In the genomic region with DNA sequence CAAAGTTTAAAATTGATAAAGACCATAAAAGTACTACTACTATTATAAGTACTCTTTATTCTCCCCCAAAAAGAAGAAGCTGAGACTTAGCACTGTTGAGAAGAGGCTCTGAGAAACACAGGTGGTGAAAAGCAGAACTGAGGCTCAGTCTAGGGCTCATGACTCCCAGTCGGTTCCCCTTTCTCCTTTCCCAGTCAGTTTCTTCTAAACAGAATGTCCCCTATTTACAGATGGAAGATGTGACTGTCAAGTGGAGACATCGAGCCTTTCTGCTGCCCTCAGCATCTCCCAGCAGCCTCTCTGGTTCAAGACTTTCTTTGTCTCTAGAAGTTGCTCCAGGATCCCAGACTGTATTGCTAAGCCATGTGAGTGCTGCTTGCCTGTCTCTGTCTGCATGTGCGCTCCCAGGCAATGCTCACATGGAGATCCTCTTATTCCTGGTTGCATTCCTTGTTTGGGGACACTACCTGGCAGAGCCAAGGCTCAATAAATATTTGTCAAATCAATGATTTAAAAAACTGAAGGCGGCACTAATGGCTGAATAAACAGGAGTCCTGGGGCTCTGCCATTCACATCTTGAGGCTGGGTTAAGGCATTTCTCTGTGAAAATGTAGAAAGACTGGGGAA, we compare ENCODE assay signal across 14 mouse cellular contexts. TPM values are rescaled to one million over a fixed set of nuclear protein-coding genes. Genes with fewer than 3 reads are reported as not detected.
DNase-seq lines count a peak whose midpoint lies in the region; ATAC-seq and TF ChIP-seq lines count a peak whose summit lies in the region.
"Had no signal": no experiment of that assay in that cellular context is flagged by ENCODE, and none has a peak within 500 bp of the region (broad histone marks: within the 10 kb centered on the region; RNA-seq: fewer than 3 reads in every experiment).

No protein-coding gene starts in this region.

- no peak for TF ChIP-seq CTCF in spleen, adult 2 months (IDR thresholded peaks at IDR 0.05; ENCODE audit: extremely low read depth, insufficient read depth, insufficient read length, insufficient replicate concordance)

- H3K4me2 ChIP-seq in heart, embryonic 11.5 days = no peak overlapping the region
- H3K4me2 ChIP-seq in forebrain, embryonic 13.5 days = no peak overlapping the region
- H3K4me2 ChIP-seq: hindbrain, embryonic 13.5 days; limb, embryonic 12.5 days had no signal

- ATAC-seq in heart, embryonic 11.5 days (replicated peaks; ENCODE audit: insufficient number of reproducible peaks, low FRiP score, low TSS enrichment) = no peak
- no peak for ATAC-seq in forebrain, embryonic 13.5 days
- ATAC-seq: forebrain, embryonic 14.5 days had no signal

- no peak overlapping the region for H3K4me3 ChIP-seq in heart, embryonic 11.5 days (ENCODE audit: low read depth, low read length)
- H3K4me3 ChIP-seq in spleen, adult 2 months (ENCODE audit: extremely low read depth, insufficient read depth, insufficient read length) = no peak overlapping the region
- H3K4me3 ChIP-seq in forebrain, embryonic 13.5 days = no peak overlapping the region
- H3K4me3 ChIP-seq: hindbrain, embryonic 13.5 days; limb, embryonic 12.5 days; megakaryocyte, embryonic 14.5 days had no signal

- TF ChIP-seq POLR2A in spleen, adult 2 months (IDR thresholded peaks at IDR 0.05; ENCODE audit: low read depth, low read length) = no peak

- peak; percentile 41 for DNase-seq in heart, adult 8-10 months (ENCODE audit: low spot score)
- peak; percentile 26 for DNase-seq in lung, postnatal 25 days (ENCODE audit: low spot score)
- DNase-seq in lung, postnatal 10 days = no peak
- DNase-seq in heart, adult 9 months (ENCODE audit: low spot score in 2 of 2) = peak; percentile 28 to 60
- peak; percentile 26 to 73 for DNase-seq in spleen, adult 2 months (ENCODE audit: low read depth in 1 of 2, low spot score in 2 of 2)
- DNase-seq in urinary bladder, adult 2 months (ENCODE audit: low spot score) = no peak
- DNase-seq: cerebellum, postnatal 36 days; kidney, adult 18-20 months had no signal

- 0 out of 2 replicates have a peak, but pooled peaks cover 6% of the 10 kb centered on the region for H3K4me1 ChIP-seq in heart, embryonic 11.5 days (ENCODE audit: control insufficient read depth, insufficient read depth, low read length)
- H3K4me1 ChIP-seq in spleen, adult 2 months (ENCODE audit: control insufficient read depth, insufficient read depth, insufficient read length) = peaks cover 14% of the 10 kb centered on the region; the same call in 1 of the 2 replicates
- no peaks in the 10 kb centered on the region for H3K4me1 ChIP-seq in forebrain, embryonic 13.5 days
- H3K4me1 ChIP-seq: hindbrain, embryonic 13.5 days; limb, embryonic 12.5 days; megakaryocyte, embryonic 14.5 days had no signal

- H3K9ac ChIP-seq in heart, embryonic 11.5 days (ENCODE audit: low read depth, low read length) = no peak overlapping the region
- no peak overlapping the region for H3K9ac ChIP-seq in forebrain, embryonic 13.5 days
- H3K9ac ChIP-seq: hindbrain, embryonic 13.5 days; limb, embryonic 12.5 days had no signal

- no peaks in the 10 kb centered on the region for H3K9me3 ChIP-seq in heart, embryonic 11.5 days (replicated peaks; ENCODE audit: control insufficient read depth, low read length)
- H3K9me3 ChIP-seq in forebrain, embryonic 13.5 days (replicated peaks) = no peaks in the 10 kb centered on the region
- H3K9me3 ChIP-seq: hindbrain, embryonic 13.5 days; limb, embryonic 12.5 days; megakaryocyte, embryonic 14.5 days had no signal

- no peak overlapping the region for H3K27ac ChIP-seq in heart, embryonic 11.5 days (ENCODE audit: low read depth, low read length)
- H3K27ac ChIP-seq in spleen, adult 2 months (ENCODE audit: insufficient read depth, low read length) = peak overlapping the region; percentile 80
- no peak overlapping the region for H3K27ac ChIP-seq in forebrain, embryonic 13.5 days
- H3K27ac ChIP-seq: hindbrain, embryonic 13.5 days; limb, embryonic 12.5 days had no signal

- no peaks in the 10 kb centered on the region for H3K27me3 ChIP-seq in heart, embryonic 11.5 days (ENCODE audit: control insufficient read depth, insufficient read depth, low read length)
- no peaks in the 10 kb centered on the region for H3K27me3 ChIP-seq in spleen, adult 2 months (ENCODE audit: control insufficient read depth, insufficient read depth, low read length)
- H3K27me3 ChIP-seq in forebrain, embryonic 13.5 days = no peaks in the 10 kb centered on the region
- H3K27me3 ChIP-seq: hindbrain, embryonic 13.5 days; limb, embryonic 12.5 days; megakaryocyte, embryonic 14.5 days had no signal

- WGBS in heart, embryonic 11.5 days (ENCODE audit: insufficient replicate concordance) = 67% methylated on average over 4 of the region's 4 CpGs
- 51% methylated on average over 4 of the region's 4 CpGs for WGBS in spleen, adult 2 months
- 83% methylated on average over 4 of the region's 4 CpGs for WGBS in forebrain, embryonic 13.5 days

- H3K36me3 ChIP-seq in heart, embryonic 11.5 days (ENCODE audit: control insufficient read depth, insufficient read depth, low read length) = no peaks in the 10 kb centered on the region
- no peaks in the 10 kb centered on the region for H3K36me3 ChIP-seq in spleen, adult 2 months (ENCODE audit: control insufficient read depth, insufficient read depth, low read length)
- H3K36me3 ChIP-seq in forebrain, embryonic 13.5 days (ENCODE audit: poor library complexity, severe bottlenecking) = no peaks in the 10 kb centered on the region
- H3K36me3 ChIP-seq: hindbrain, embryonic 13.5 days; limb, embryonic 12.5 days had no signal

RNA-seq across cellular contexts. Expression of a gene that starts 36.3 kb away (rescaled TPM):
- 1 to 10 TPM in 3 of 4 experiments, under 1 TPM in 1; 0.90 to 1.5 (median 1.1) TPM for total RNA-seq in heart, adult 8-10 months (2022)
- not detected in 2 replicates for polyA plus RNA-seq in heart, embryonic 11.5 days (2014; fragmentation: Nextera tagmentation; extraction: Ambion mirVana)
- 0.85 and 1.6 TPM in 2 replicates for polyA plus RNA-seq in spleen, adult 2 months (2012; rRNA removed)
- polyA plus RNA-seq in urinary bladder, adult 2 months (2012; rRNA removed) = 16.6 and 23.3 TPM in 2 replicates
- polyA plus RNA-seq in forebrain, embryonic 13.5 days (2015; fragmentation: Nextera tagmentation; extraction: Ambion mirVana) = not detected in 2 replicates
- polyA plus RNA-seq: forebrain, embryonic 14.5 days had no signal

Comparison
In these comparisons a context has a peak if more than half of its experiments do, and no peak if none do; other contexts are left out.
1. DNase-seq: peak in heart, adult 8-10 months (single experiment), lung, postnatal 25 days (single experiment), heart, adult 9 months (2 of 2) and spleen, adult 2 months (2 of 2); none in lung, postnatal 10 days (single experiment) and urinary bladder, adult 2 months (single experiment).